Mouse (Mus musculus) hindbrain, embryonic 14.5 days (tissue): ENCODE measurements around the gene Cyp2f2. TPM values are rescaled to one million over a fixed set of nuclear protein-coding genes. Genes with fewer than 3 reads are reported as not detected.
A peak's percentile ranks its signal among the peaks of the same experiment; 100 is the strongest.

Experiments
- ATAC-seq: fragments of 200-750 bp; cut with Nextera tagmentation; 2 replicates; pipeline ENCODE4 v1.8.0; 2017; ENCODE audit warnings: moderate number of reproducible peaks, mild to moderate bottlenecking, moderate TSS enrichment, moderate library complexity; ENCODE audit not compliant: low FRiP score
- DNase-seq: peaks from one replicate; pipeline ENCODE4 v3.0.0-alpha.2; 2015; ENCODE audit warnings: low spot score
- H3K27ac ChIP-seq: fragments of 300-500 bp; sonication (generic); 2 replicates; pipeline ENCODE4 v1.5.1; 2014; ENCODE audit warnings: mild to moderate bottlenecking, moderate library complexity
- H3K27me3 ChIP-seq: fragments of 300-500 bp; sonication (generic); 2 replicates; pipeline ENCODE4 v1.6.1; 2014; ENCODE audit warnings: mild to moderate bottlenecking, low read length, mixed read lengths; ENCODE audit not compliant: control insufficient read depth, insufficient read depth
- H3K36me3 ChIP-seq: fragments of 300-500 bp; sonication (generic); replicated peaks from 2 replicates; pipeline ENCODE4 v1.6.1; 2014; ENCODE audit not compliant: control insufficient read depth, insufficient read depth
- H3K4me1 ChIP-seq: fragments of 300-500 bp; sonication (generic); replicated peaks from 2 replicates; pipeline ENCODE4 v1.6.1; 2014; ENCODE audit warnings: antibody characterized with exemption, low read length, mixed read lengths; ENCODE audit not compliant: control insufficient read depth, insufficient read depth
- H3K4me2 ChIP-seq: fragments of 300-500 bp; sonication (generic); replicated peaks from 2 replicates; pipeline ENCODE4 v1.6.1; 2014; ENCODE audit warnings: mild to moderate bottlenecking, moderate library complexity
- H3K4me3 ChIP-seq: fragments of 300-500 bp; sonication (generic); replicated peaks from 2 replicates; pipeline ENCODE4 v1.5.1; 2014; ENCODE audit warnings: mild to moderate bottlenecking, low read length
- H3K9ac ChIP-seq: fragments of 300-500 bp; sonication (generic); 2 replicates; pipeline ENCODE4 v1.6.1; 2014
- H3K9me3 ChIP-seq: fragments of 300-500 bp; sonication (generic); 2 replicates; pipeline ENCODE4 v1.6.1; 2016; ENCODE audit warnings: low read length; ENCODE audit not compliant: control insufficient read depth
- WGBS: fragments of 180-500 bp; shearing (Covaris S2); extraction: QIAGEN DNeasy Blood & Tissue Kit; methylation state at CpG from one replicate; pipeline ENCODE4 v1.1.7; 2014; 5-methylcytosine and 5-hydroxymethylcytosine counted together
- polyA plus RNA-seq: library from polyadenylated mRNA; unstranded; fragments of >200 nt; fragmentation: Nextera tagmentation; extraction: Ambion mirVana; gene quantifications from 2 replicates; pipeline ENCODE4 v1.2.1, GENCODE M21; 2014

Cyp2f2 gene
- polyA plus RNA-seq, 1 experiment from 2014 or later: not detected

GRCm38 (mm10) chr7:27133156-27133555 lies 13.4 kb downstream of the Cyp2f2 start:
- H3K4me1 ChIP-seq: no peaks in the 10 kb centered on the region
- 74% methylated on average over 12 of the region's 12 CpGs for WGBS
- H3K9me3 ChIP-seq: no peaks in the 10 kb centered on the region
- no peak overlapping the region for H3K4me3 ChIP-seq
- no peak overlapping the region for H3K4me2 ChIP-seq
- no peaks in the 10 kb centered on the region for H3K27me3 ChIP-seq
- H3K9ac ChIP-seq: no peak overlapping the region
- ATAC-seq (no peak; the same call in 1 of the 2 replicates), DNase-seq (no peak)
- no peak overlapping the region for H3K27ac ChIP-seq
- H3K36me3 ChIP-seq: no peaks in the 10 kb centered on the region

GRCm38 (mm10) chr7:27133757-27134156 lies 14.0 kb downstream of the Cyp2f2 start:
- no peak overlapping the region for H3K4me2 ChIP-seq
- H3K9me3 ChIP-seq: no peaks in the 10 kb centered on the region
- no peaks in the 10 kb centered on the region for H3K36me3 ChIP-seq
- no peaks in the 10 kb centered on the region for H3K27me3 ChIP-seq
- no peak overlapping the region for H3K27ac ChIP-seq
- no peak overlapping the region for H3K4me3 ChIP-seq
- no peak overlapping the region for H3K9ac ChIP-seq
- DNase-seq (no peak), ATAC-seq (no peak)
- 82% methylated on average over 4 of the region's 4 CpGs for WGBS
- no peaks in the 10 kb centered on the region for H3K4me1 ChIP-seq

- no peak overlapping the region for H3K4me3 ChIP-seq
- WGBS: 69% methylated on average over 8 of the region's 8 CpGs
- H3K4me1 ChIP-seq: no peaks in the 10 kb centered on the region
- no peaks in the 10 kb centered on the region for H3K27me3 ChIP-seq
- ATAC-seq (no peak), DNase-seq (no peak)
- no peaks in the 10 kb centered on the region for H3K36me3 ChIP-seq
- no peak overlapping the region for H3K4me2 ChIP-seq
- no peak overlapping the region for H3K9ac ChIP-seq
- 0 out of 2 replicates have a peak, but pooled peaks cover 4% of the 10 kb centered on the region for H3K9me3 ChIP-seq
- H3K27ac ChIP-seq: no peak overlapping the region
These were observed 16.8 kb downstream of the Cyp2f2 start for GRCm38 (mm10) chr7:27136410-27136996.

GRCm38 (mm10) chr7:27153205-27153764 lies 33.6 kb downstream of the Cyp2f2 start, which contains the start of gene Cyp2t4:
Cyp2t4 (plus strand) TSS chr7:27153714.
- peaks cover 13% of the 10 kb centered on the region for H3K36me3 ChIP-seq
- WGBS: 74% methylated on average over 10 of the region's 10 CpGs
- no peak for DNase-seq
- H3K9me3 ChIP-seq: no peaks in the 10 kb centered on the region
- no peak within 1 kb of the TSS for H3K4me3 ChIP-seq
- no peaks in the 10 kb centered on the region for H3K4me1 ChIP-seq
- H3K27ac ChIP-seq: no peak within 1 kb of the TSS
- no peak for ATAC-seq
- H3K27me3 ChIP-seq: no peaks in the 10 kb centered on the region
- H3K4me2 ChIP-seq: no peak within 1 kb of the TSS
- no peak within 1 kb of the TSS for H3K9ac ChIP-seq

GRCm38 (mm10) chr7:27156005-27156404 lies 36.3 kb downstream of the Cyp2f2 start:
- Histone ChIP-seq H3K9me3 (no peaks in the 10 kb centered on the region), H3K4me2 (no peak overlapping the region), H3K9ac (no peak overlapping the region), H3K27me3 (no peaks in the 10 kb centered on the region), H3K27ac (no peak overlapping the region), H3K4me3 (no peak overlapping the region), H3K36me3 (peaks cover 37% of the 10 kb centered on the region), H3K4me1 (peaks cover 8% of the 10 kb centered on the region)
- ATAC-seq: no peak
- WGBS: 83% methylated on average over 13 of the region's 13 CpGs
- no peak for DNase-seq

GRCm38 (mm10) chr7:27158171-27158570 lies 38.5 kb downstream of the Cyp2f2 start:
- H3K4me1 ChIP-seq: peaks cover 26% of the 10 kb centered on the region
- no peak for ATAC-seq
- no peak overlapping the region for H3K4me3 ChIP-seq
- no peak overlapping the region for H3K27ac ChIP-seq
- H3K36me3 ChIP-seq: peaks cover 53% of the 10 kb centered on the region
- H3K4me2 ChIP-seq: no peak overlapping the region
- no peak for DNase-seq
- no peak overlapping the region for H3K9ac ChIP-seq
- no peaks in the 10 kb centered on the region for H3K9me3 ChIP-seq
- 96% methylated on average over 9 of the region's 9 CpGs for WGBS
- H3K27me3 ChIP-seq: no peaks in the 10 kb centered on the region

- no peak for ATAC-seq
- no peak overlapping the region for H3K4me3 ChIP-seq
- no peak overlapping the region for H3K9ac ChIP-seq
- peaks cover 37% of the 10 kb centered on the region for H3K4me1 ChIP-seq
- H3K9me3 ChIP-seq: no peaks in the 10 kb centered on the region
- H3K36me3 ChIP-seq: peaks cover 61% of the 10 kb centered on the region
- 98% methylated on average over 6 of the region's 6 CpGs for WGBS
- H3K27me3 ChIP-seq: no peaks in the 10 kb centered on the region
- H3K4me2 ChIP-seq: no peak overlapping the region
- no peak for DNase-seq
- no peak overlapping the region for H3K27ac ChIP-seq
These were observed 39.5 kb downstream of the Cyp2f2 start for GRCm38 (mm10) chr7:27159256-27159655.

GRCm38 (mm10) chr7:27159882-27160281 lies 40.2 kb downstream of the Cyp2f2 start:
- WGBS: 24% methylated on average over 8 of the region's 8 CpGs
- Histone ChIP-seq H3K4me1 (peaks cover 43% of the 10 kb centered on the region), H3K9ac (no peak overlapping the region), H3K36me3 (peaks cover 67% of the 10 kb centered on the region), H3K4me2 (no peak overlapping the region), H3K9me3 (no peaks in the 10 kb centered on the region), H3K4me3 (peak overlapping the region; percentile 8; the same call in 1 of the 2 replicates), H3K27me3 (no peaks in the 10 kb centered on the region), H3K27ac (no peak overlapping the region)
- DNase-seq (peak; percentile 80), ATAC-seq (peak; percentile 89)

GRCm38 (mm10) chr7:27160921-27161320 lies 41.2 kb downstream of the Cyp2f2 start:
- H3K4me3 ChIP-seq: no peak overlapping the region
- no peak overlapping the region for H3K27ac ChIP-seq
- no peaks in the 10 kb centered on the region for H3K27me3 ChIP-seq
- no peaks in the 10 kb centered on the region for H3K9me3 ChIP-seq
- peaks cover 72% of the 10 kb centered on the region for H3K36me3 ChIP-seq
- DNase-seq (no peak), ATAC-seq (no peak)
- H3K9ac ChIP-seq: no peak overlapping the region
- peaks cover 50% of the 10 kb centered on the region for H3K4me1 ChIP-seq
- no peak overlapping the region for H3K4me2 ChIP-seq
- 85% methylated on average over 3 of the region's 3 CpGs for WGBS
